Mouse (Mus musculus) erythroblast, adult 5-6 weeks (primary cell): Measurements from ENCODE around the gene Tmem239. TPM values are rescaled to one million over a fixed set of nuclear protein-coding genes. Genes with fewer than 3 reads are reported as not detected.

ENCODE experiments used
- ATAC-seq: replicated peaks from 2 replicates; pipeline ENCODE4 v1.8.0; 2016; ENCODE audit warnings: moderate number of reproducible peaks, mild to moderate bottlenecking, moderate TSS enrichment, inconsistent platforms; ENCODE audit not compliant: poor library complexity, low FRiP score, severe bottlenecking
- total RNA-seq, 2 experiments: library from RNA; stranded (forward) in 1 of 2; stranded (reverse) in 1 of 2; fragments of 150-400 nt in 1 of 2; fragments of 200-764, 138-1000 nt in 1 of 2; gene quantifications; 2 replicates each; pipeline versions ENCODE4 v1.2.3 to v1.2.4; 2015 to 2017; ENCODE audit warnings: low replicate concordance in 2 of 2

The Tmem239 gene
- total RNA-seq, 2 experiments from 2014 or later, result not detected

DNA sequence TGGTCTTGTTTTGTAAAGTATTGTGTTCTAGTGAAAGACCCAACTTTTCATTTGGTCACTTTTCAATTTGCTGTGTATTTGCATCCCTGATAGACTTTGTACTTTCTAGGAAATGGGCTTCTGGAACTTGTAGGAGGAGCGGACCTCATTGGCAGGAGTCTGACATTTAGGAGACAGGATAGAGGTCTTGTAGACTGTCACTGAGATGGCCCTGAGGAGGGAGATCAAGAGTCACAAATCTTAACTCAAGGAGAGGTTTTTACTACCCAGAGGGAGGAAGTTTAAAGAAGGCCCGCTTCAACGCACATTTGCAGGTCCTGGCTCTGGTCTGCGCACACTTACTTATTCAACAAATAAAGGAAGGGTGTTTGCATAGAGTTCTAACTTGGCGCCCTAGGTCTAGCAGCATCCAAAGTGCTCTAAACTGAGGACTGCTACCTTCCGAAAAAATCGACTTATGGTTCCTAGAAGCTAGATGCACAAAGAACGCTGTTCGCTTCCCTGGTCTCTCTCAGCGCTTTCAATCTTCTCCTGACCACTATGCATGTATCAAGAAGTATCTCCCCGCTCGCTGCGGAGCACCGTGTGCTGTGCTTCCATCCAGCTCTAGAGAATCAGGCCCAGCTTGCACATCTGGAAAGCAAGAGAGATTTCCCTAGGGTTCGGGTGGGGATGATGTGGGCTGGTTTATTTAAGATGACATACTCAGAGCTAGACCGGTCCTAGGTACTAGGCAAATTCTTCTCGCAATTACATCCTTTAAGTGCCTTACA is 42.9 kb downstream of the Tmem239 start:
- ATAC-seq, result no peak

GRCm38 (mm10) chr2:130449794-130450433 is 43.6 kb downstream of the Tmem239 start, which contains the start of gene Ptpra:
Ptpra (plus strand) TSS chr2:130450278.
- ATAC-seq, result peak; percentile 96

DNA sequence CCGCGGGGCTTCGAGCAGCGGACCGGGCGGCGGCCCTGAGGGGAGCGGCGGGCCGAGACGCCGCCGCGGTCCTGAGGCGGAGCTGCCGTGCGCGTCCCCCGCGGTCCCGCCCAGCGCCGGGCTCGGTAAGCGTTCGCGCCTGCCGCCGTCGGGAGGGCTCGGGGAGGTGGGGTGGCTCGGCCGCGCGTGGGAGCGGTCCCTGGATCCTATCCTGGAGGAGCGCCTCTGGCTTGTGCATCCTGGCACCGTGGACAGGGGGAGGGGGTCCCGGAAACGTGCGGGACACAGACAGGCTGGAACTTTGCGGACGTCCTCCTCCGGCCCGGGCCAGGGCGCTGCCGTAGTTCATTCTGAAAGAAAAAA is 44.1 kb downstream of the Tmem239 start:
- ATAC-seq, result peak; percentile 86

DNA sequence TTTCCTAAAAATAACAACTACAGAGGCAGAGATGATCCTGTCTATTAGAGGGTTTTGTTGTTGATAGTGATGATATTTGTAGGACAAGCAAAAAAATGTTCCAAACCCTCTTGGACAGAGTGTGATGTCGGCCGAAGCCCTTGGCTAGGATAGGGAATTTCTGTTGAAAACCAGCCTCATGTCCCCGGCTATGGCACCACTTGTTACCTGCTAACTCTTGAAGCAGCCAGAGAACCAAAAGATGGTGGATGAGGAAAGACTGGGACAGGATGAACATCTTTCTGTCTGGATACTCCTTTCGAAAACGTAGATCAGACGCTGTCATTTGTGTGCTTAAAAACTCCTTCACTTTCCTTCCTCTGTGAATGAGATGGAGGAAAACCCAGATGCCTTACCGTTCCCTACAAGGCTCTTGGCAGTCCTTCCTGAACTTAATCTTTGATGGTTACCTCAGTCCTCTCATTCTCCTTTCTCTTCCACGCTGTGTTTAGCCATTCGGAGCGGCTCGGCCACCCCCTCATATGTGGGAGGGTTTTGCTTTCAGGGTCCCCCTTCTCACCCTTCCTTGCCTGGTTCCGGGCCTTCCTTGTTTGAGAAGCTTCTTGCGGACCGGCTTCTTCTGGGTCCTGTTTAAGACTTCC is 44.9 kb downstream of the Tmem239 start:
- ATAC-seq, result no peak

GRCm38 (mm10) chr2:130451727-130452090 is 45.4 kb downstream of the Tmem239 start:
- ATAC-seq, result no peak

GRCm38 (mm10) chr2:130452266-130452665 is 46.0 kb downstream of the Tmem239 start:
- no peak for ATAC-seq

- ATAC-seq, result no peak
Observed at GRCm38 (mm10) chr2:130453421-130453820, 47.1 kb downstream of the Tmem239 start.

- ATAC-seq, result no peak
Observed at GRCm38 (mm10) chr2:130454748-130455370, 48.6 kb downstream of the Tmem239 start.

Other genes starting within 250 kb of the Tmem239 start
- 52.0 and 67.6 TPM in 2 replicates for gene Snrpb, start 227.1 kb upstream of the Tmem239 start, total RNA-seq (2015; ENCODE audit: low replicate concordance)
- gene Snrpb, start 227.1 kb upstream of the Tmem239 start, total RNA-seq (2017; ENCODE audit: low replicate concordance), result 39.7 and 46.3 TPM in 2 replicates
- gene Tmc2, start 211.3 kb upstream of the Tmem239 start, total RNA-seq (2015; ENCODE audit: low replicate concordance), result not detected in 2 replicates
- gene Tmc2, start 211.3 kb upstream of the Tmem239 start, total RNA-seq (2017; ENCODE audit: low replicate concordance), result not detected in 2 replicates
- 86.7 and 101 TPM in 2 replicates for gene Nop56, start 132.0 kb upstream of the Tmem239 start, total RNA-seq (2015; ENCODE audit: low replicate concordance)
- 84.8 and 111 TPM in 2 replicates for gene Nop56, start 132.0 kb upstream of the Tmem239 start, total RNA-seq (2017; ENCODE audit: low replicate concordance)
- gene Idh3b, start 121.9 kb upstream of the Tmem239 start, total RNA-seq (2015; ENCODE audit: low replicate concordance), result 44.5 and 51.5 TPM in 2 replicates
- 19.8 and 27.0 TPM in 2 replicates for gene Idh3b, start 121.9 kb upstream of the Tmem239 start, total RNA-seq (2017; ENCODE audit: low replicate concordance)
- gene Ebf4, start 111.3 kb upstream of the Tmem239 start, total RNA-seq (2015; ENCODE audit: low replicate concordance), result not detected in 2 replicates
- 0.84 TPM in 1 of 2 replicates, not detected in the other for gene Ebf4, start 111.3 kb upstream of the Tmem239 start, total RNA-seq (2017; ENCODE audit: low replicate concordance)
- gene Cpxm1, start 8.9 kb upstream of the Tmem239 start, total RNA-seq (2015; ENCODE audit: low replicate concordance), result not detected in 2 replicates
- not detected in 2 replicates for gene Cpxm1, start 8.9 kb upstream of the Tmem239 start, total RNA-seq (2017; ENCODE audit: low replicate concordance)
- not detected in 2 replicates for gene Gm28372, start 1.2 kb upstream of the Tmem239 start, total RNA-seq (2015; ENCODE audit: low replicate concordance)
- gene Gm28372, start 1.2 kb upstream of the Tmem239 start, total RNA-seq (2017; ENCODE audit: low replicate concordance), result not detected in 2 replicates
- gene 1700020A23Rik, start 1.2 kb upstream of the Tmem239 start, total RNA-seq (2015; ENCODE audit: low replicate concordance), result not detected in 2 replicates
- not detected in 2 replicates for gene 1700020A23Rik, start 1.2 kb upstream of the Tmem239 start, total RNA-seq (2017; ENCODE audit: low replicate concordance)
- gene Vps16, start 17.9 kb downstream of the Tmem239 start, total RNA-seq (2015; ENCODE audit: low replicate concordance), result 35.1 and 78.4 TPM in 2 replicates
- gene Vps16, start 17.9 kb downstream of the Tmem239 start, total RNA-seq (2017; ENCODE audit: low replicate concordance), result 37.1 and 47.7 TPM in 2 replicates
- 2.1 and 6.0 TPM in 2 replicates for gene Pced1a, start 18.2 kb downstream of the Tmem239 start, total RNA-seq (2015; ENCODE audit: low replicate concordance)
- gene Pced1a, start 18.2 kb downstream of the Tmem239 start, total RNA-seq (2017; ENCODE audit: low replicate concordance), result 1.7 and 2.8 TPM in 2 replicates
- gene Ptpra, start 43.8 kb downstream of the Tmem239 start, total RNA-seq (2015; ENCODE audit: low replicate concordance), result 29.9 and 39.8 TPM in 2 replicates
- gene Ptpra, start 43.8 kb downstream of the Tmem239 start, total RNA-seq (2017; ENCODE audit: low replicate concordance), result 42.1 and 53.9 TPM in 2 replicates
- gene Mrps26, start 157.3 kb downstream of the Tmem239 start, total RNA-seq (2015; ENCODE audit: low replicate concordance), result 15.0 TPM in 2 replicates
- 6.6 and 13.7 TPM in 2 replicates for gene Mrps26, start 157.3 kb downstream of the Tmem239 start, total RNA-seq (2017; ENCODE audit: low replicate concordance)
- not detected in 2 replicates for gene Oxt, start 169.7 kb downstream of the Tmem239 start, total RNA-seq (2015; ENCODE audit: low replicate concordance)
- gene Oxt, start 169.7 kb downstream of the Tmem239 start, total RNA-seq (2017; ENCODE audit: low replicate concordance), result not detected in 2 replicates
- gene Avp, start 176.1 kb downstream of the Tmem239 start, total RNA-seq (2015; ENCODE audit: low replicate concordance), result not detected in 2 replicates
- not detected in 2 replicates for gene Avp, start 176.1 kb downstream of the Tmem239 start, total RNA-seq (2017; ENCODE audit: low replicate concordance)
- gene Fastkd5, start 223.5 kb downstream of the Tmem239 start, total RNA-seq (2015; ENCODE audit: low replicate concordance), result 0.84 and 2.9 TPM in 2 replicates
- gene Fastkd5, start 223.5 kb downstream of the Tmem239 start, total RNA-seq (2017; ENCODE audit: low replicate concordance), result 7.1 and 9.1 TPM in 2 replicates
- 1.7 and 3.8 TPM in 2 replicates for gene Ubox5, start 223.6 kb downstream of the Tmem239 start, total RNA-seq (2015; ENCODE audit: low replicate concordance)
- 0.68 and 0.98 TPM in 2 replicates for gene Ubox5, start 223.6 kb downstream of the Tmem239 start, total RNA-seq (2017; ENCODE audit: low replicate concordance)
- not detected in 2 replicates for gene Lzts3, start 236.3 kb downstream of the Tmem239 start, total RNA-seq (2015; ENCODE audit: low replicate concordance)
- 0.43 and 0.84 TPM in 2 replicates for gene Lzts3, start 236.3 kb downstream of the Tmem239 start, total RNA-seq (2017; ENCODE audit: low replicate concordance)